Mouse (Mus musculus) embryo, embryonic 10.5 days (tissue): Measurements from ENCODE around the gene Tnxb.
"Not testable (repeated sequence)": the region's sequence is repeated elsewhere in the genome, so short reads cannot be mapped to it uniquely, and the experiment has no call there.

ENCODE experiments used
- DNase-seq: peaks from one replicate; pipeline ENCODE4 v3.0.0-alpha.2; 2015; ENCODE audit warnings: low spot score

Gene Tnxb

GRCm38 (mm10) chr17:34684253-34684893 lies 14.0 kb downstream of the Tnxb start:
- no peak for DNase-seq

- DNase-seq = no peak
Observed at GRCm38 (mm10) chr17:34685120-34686110, 15.1 kb downstream of the Tnxb start.

GRCm38 (mm10) chr17:34688889-34689288 lies 18.6 kb downstream of the Tnxb start:
- no peak for DNase-seq

GRCm38 (mm10) chr17:34690458-34690857 lies 20.1 kb downstream of the Tnxb start:
- no peak for DNase-seq

GRCm38 (mm10) chr17:34692906-34693305 lies 22.6 kb downstream of the Tnxb start:
- DNase-seq = no peak

GRCm38 (mm10) chr17:34699575-34700408 lies 29.5 kb downstream of the Tnxb start:
- peak; percentile 5 for DNase-seq

- no peak for DNase-seq
Observed at GRCm38 (mm10) chr17:34700671-34701071, 30.3 kb downstream of the Tnxb start.

GRCm38 (mm10) chr17:34706476-34706875 lies 36.1 kb downstream of the Tnxb start:
- DNase-seq = not testable (repeated sequence)

- peak; percentile 65 for DNase-seq
Observed at GRCm38 (mm10) chr17:34712951-34713350, 42.6 kb downstream of the Tnxb start.

GRCm38 (mm10) chr17:34714181-34714907 lies 44.0 kb downstream of the Tnxb start:
- not testable (repeated sequence) for DNase-seq

GRCm38 (mm10) chr17:34714908-34715445 lies 44.6 kb downstream of the Tnxb start:
- DNase-seq = not testable (repeated sequence)

GRCm38 (mm10) chr17:34715451-34715850 lies 45.1 kb downstream of the Tnxb start:
- DNase-seq = not testable (repeated sequence)

GRCm38 (mm10) chr17:34716247-34716646 lies 45.9 kb downstream of the Tnxb start:
- no peak for DNase-seq

- DNase-seq = no peak
Observed at GRCm38 (mm10) chr17:34717401-34717800, 47.1 kb downstream of the Tnxb start.

GRCm38 (mm10) chr17:34719886-34720285 lies 49.6 kb downstream of the Tnxb start:
- not testable (repeated sequence) for DNase-seq

GRCm38 (mm10) chr17:34722238-34722637 lies 51.9 kb downstream of the Tnxb start:
- not testable (repeated sequence) for DNase-seq

- no peak for DNase-seq
Observed at GRCm38 (mm10) chr17:34723066-34723465, 52.7 kb downstream of the Tnxb start.

GRCm38 (mm10) chr17:34727887-34728286 lies 57.6 kb downstream of the Tnxb start:
- DNase-seq = no peak

- DNase-seq = not testable (repeated sequence)
Observed at GRCm38 (mm10) chr17:34729155-34729554, 58.8 kb downstream of the Tnxb start.

- DNase-seq = not testable (repeated sequence)
Observed at GRCm38 (mm10) chr17:34729779-34730553, 59.6 kb downstream of the Tnxb start.
